Mouse (Mus musculus) ovary, postnatal 36 days (tissue): ENCODE results near the gene Il20ra.
A peak's percentile ranks its signal among the peaks of the same experiment; 100 is the strongest.

Experiments
- DNase-seq: peaks from one replicate; pipeline ENCODE4 v3.0.0; 2022; ENCODE audit warnings: low spot score, mixed read lengths

The Il20ra gene

GRCm38 (mm10) chr10:19765459-19765858 lies 53.1 kb downstream of the Il20ra start:
- DNase-seq: no peak

- no peak for DNase-seq
Measured at GRCm38 (mm10) chr10:19779092-19779491, 66.7 kb downstream of the Il20ra start.

GRCm38 (mm10) chr10:19781365-19781764 lies 69.0 kb downstream of the Il20ra start:
- peak; percentile 16 for DNase-seq

GRCm38 (mm10) chr10:19794996-19795395 lies 82.6 kb downstream of the Il20ra start:
- no peak for DNase-seq

GRCm38 (mm10) chr10:19802958-19803357 lies 90.6 kb downstream of the Il20ra start:
- no peak for DNase-seq

- DNase-seq: no peak
Measured at GRCm38 (mm10) chr10:19804763-19805162, 92.4 kb downstream of the Il20ra start.
